Mouse (Mus musculus) leukemia stem cell, adult 10-12 weeks (primary cell): ENCODE results near the gene Glra2. TPM values are rescaled to one million over a fixed set of nuclear protein-coding genes. Genes with fewer than 3 reads are reported as not detected.

Experiments used
- polyA plus RNA-seq: library from polyadenylated mRNA; stranded (reverse); fragments of >175 nt; gene quantifications from 2 replicates; pipeline ENCODE4 v1.2.3, GENCODE M21; 2012; ENCODE audit warnings: low replicate concordance

Glra2 gene
- not detected in 2 replicates for polyA plus RNA-seq

DNA sequence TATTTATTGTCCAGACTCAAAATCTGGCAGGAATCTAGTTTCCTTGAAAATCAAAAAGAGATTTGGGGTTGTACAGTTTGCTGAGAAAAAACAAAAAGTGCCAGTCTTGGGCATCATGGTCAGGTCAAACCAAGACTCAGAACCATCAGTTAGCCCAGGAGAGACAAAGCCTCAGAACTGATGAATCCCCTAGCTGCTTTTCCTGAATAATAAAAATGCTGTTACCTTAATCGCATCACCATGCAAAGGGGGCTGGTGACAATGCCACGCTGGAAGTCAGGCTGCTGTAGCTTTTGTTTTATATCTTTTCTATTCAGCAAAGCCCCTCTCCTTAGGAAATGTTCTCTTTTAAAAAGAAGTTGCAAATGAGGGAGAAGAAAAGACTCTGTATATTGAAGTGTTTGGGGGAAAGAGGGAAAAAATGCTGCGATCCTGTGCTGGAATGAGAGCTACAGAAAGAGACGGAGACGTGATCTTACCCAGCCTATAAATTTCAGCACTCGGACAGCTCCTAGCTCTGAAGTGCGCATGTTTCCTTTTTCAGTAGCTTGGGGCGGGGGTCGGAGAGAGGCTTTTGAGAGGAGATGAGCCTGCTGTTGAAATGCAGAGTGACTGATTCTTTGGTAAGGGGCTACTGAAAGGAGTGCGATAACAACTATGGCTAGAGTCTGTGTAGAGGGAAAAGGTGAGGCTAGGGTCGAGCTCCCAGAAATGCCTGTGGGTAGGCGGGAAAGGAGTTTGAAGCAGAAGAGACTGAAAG lies at the start of gene Glra2:
Glra2 (minus strand) TSS at position 455 of the 760 bp plus-strand sequence.

